Mouse (Mus musculus): ENCODE results near the gene Galns.

The Galns gene

DNA sequence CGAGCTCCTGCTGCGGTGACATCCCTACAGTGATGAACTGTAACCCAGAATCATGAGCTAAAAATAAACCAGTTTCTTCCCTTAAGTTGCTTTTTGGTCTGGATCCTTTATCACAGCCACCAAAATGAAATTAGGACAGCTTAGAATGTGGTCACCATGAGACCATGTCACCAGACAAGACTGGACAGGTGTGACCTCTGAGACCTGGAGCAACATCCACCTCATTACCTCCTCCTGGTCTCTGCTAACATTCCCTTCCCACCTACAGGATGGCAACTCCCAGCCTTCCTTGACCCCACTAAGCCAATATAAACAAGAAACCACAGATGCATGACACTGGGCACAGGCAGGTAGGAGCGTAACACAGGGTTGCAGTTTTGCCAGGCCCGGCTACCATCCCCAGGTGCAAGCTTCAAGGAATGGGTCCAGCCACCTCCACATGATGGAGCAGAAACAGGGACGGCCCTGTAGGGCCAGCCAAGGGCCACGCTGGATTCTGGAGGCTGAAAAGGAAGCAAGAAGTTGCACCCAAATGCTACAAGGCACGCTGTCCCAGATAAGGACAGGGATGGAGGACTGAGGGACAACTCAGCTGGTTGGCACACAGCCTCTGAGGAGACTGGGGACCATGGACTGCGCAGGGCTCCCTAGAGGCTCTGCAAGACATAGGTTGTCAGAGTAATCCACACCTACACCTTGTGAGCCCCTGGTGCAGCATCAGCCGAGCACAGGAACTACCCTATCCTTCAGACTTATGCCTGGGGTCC is 72.8 kb downstream of the Galns start:
- DNase-seq (ENCODE audit: low spot score in 2 of 2): no peak

GRCm38 (mm10) chr8:122537812-122538211 is 73.5 kb downstream of the Galns start:
- no peak for DNase-seq (ENCODE audit: low spot score in 2 of 2)

- DNase-seq (ENCODE audit: low spot score in 2 of 2): no peak
Observed at GRCm38 (mm10) chr8:122537033-122537432, 74.2 kb downstream of the Galns start.

DNA sequence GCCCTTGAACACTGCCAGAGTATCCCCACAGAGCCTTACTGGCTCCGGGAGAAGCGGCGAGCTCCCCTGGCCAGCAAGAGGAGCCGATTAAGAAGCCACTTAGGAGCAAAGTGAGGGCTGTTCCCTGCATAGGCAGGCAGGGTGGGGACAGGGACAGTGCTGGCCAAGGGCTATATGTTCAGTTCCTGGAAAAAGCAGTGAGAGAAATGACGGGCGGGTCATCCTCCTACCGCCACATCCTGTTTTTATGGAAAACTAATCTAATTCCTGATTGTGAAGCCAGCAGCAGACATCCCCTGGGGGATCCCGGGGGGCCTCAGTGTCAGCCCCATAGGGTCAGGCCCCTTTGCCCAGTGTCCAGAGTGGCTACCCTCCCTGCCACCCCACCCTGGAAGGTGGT is 80.0 kb downstream of the Galns start:
- DNase-seq (ENCODE audit: low spot score in 2 of 2): no peak

GRCm38 (mm10) chr8:122529159-122529558 is 82.1 kb downstream of the Galns start:
- DNase-seq (ENCODE audit: low spot score in 2 of 2): no peak

Data from thymus, postnatal 10 days (tissue).